Mouse (Mus musculus): ENCODE results near the gene Lrrc8c.
"Not testable (repeated sequence)": the region's sequence is repeated elsewhere in the genome, so short reads cannot be mapped to it uniquely, and the experiment has no call there.

DNA sequence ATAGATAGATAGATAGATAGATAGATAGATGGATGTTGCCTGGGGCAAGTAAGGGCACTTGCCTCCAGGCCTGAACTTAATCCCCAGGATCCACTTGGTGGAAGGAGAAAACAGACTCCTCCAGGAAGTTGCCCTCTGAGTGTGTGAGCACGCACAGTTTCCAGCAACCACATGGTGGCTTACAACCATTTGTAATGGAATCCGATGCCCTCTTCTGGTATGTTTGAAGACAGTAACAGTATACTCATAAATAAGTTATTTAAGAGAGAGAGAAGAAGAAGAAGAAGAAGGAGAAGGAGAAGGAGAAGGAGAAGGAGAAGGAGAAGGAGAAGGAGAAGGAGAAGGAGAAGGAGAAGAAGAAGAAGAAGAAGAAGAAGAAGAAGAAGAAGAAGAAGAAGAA, 119.1 kb downstream of the Lrrc8c start:
- TF ChIP-seq CTCF (IDR thresholded peaks at IDR 0.05; ENCODE audit: low read depth, low read length); GATA1 (IDR thresholded peaks at IDR 0.05; ENCODE audit: borderline replicate concordance, low read length); TAL1 (conservative IDR thresholded peaks at IDR 0.05; ENCODE audit: low read depth, low read length); POLR2AphosphoS5 (IDR thresholded peaks at IDR 0.05; ENCODE audit: insufficient replicate concordance, low read depth, low read length); GATA2 (IDR thresholded peaks at IDR 0.05; ENCODE audit: borderline replicate concordance, low read depth, low read length): not testable (repeated sequence)

Measured in G1E (cell line).